Mouse (Mus musculus) gastrocnemius, postnatal 36 days (tissue): Measurements from ENCODE around the gene Oxct2b. TPM values are rescaled to one million over a fixed set of nuclear protein-coding genes. Genes with fewer than 3 reads are reported as not detected.

Experiments used
- total RNA-seq, 2 experiments: library from RNA; stranded (reverse); gene quantifications; 2 replicates each; pipeline ENCODE4 v1.2.3; 2021

The Oxct2b gene
- total RNA-seq, 2 experiments from 2014 or later: not detected

Other genes starting within 250 kb of the Oxct2b start
- 10 to 100 TPM; 17.5 to 19.8 TPM for gene Cap1, start 230.2 kb upstream of the Oxct2b start, total RNA-seq
- under 1 TPM; 0.13 to 0.39 TPM for gene Mfsd2a, start 155.1 kb upstream of the Oxct2b start, total RNA-seq
- under 1 TPM; 0.41 to 0.52 TPM for gene Mycl, start 120.6 kb upstream of the Oxct2b start, total RNA-seq
- gene Trit1, start 99.7 kb upstream of the Oxct2b start, total RNA-seq: 1 to 10 TPM; 7.7 to 7.9 TPM
- gene Bmp8b, start 11.1 kb upstream of the Oxct2b start, total RNA-seq: not detected
- gene Ppie, start 23.7 kb downstream of the Oxct2b start, total RNA-seq: 10 to 100 TPM; 17.5 to 19.2 TPM
- not detected for gene Hpcal4, start 67.0 kb downstream of the Oxct2b start, total RNA-seq
- 10 to 100 TPM; 33.4 to 44.6 TPM for gene Nt5c1a, start 85.2 kb downstream of the Oxct2b start, total RNA-seq
- gene Heyl, start 117.3 kb downstream of the Oxct2b start, total RNA-seq: 1 to 10 TPM; 5.7 to 8.4 TPM
- 100 to 1,000 TPM; 294 to 317 TPM for gene Pabpc4, start 146.1 kb downstream of the Oxct2b start, total RNA-seq
- under 1 TPM; 0.15 to 0.23 TPM for gene Oxct2a, start 207.4 kb downstream of the Oxct2b start, total RNA-seq
- 1 to 10 TPM in 1 of 2 experiments, under 1 TPM in 1; 0.38 to 1.6 TPM for gene Bmp8a, start 227.0 kb downstream of the Oxct2b start, total RNA-seq